Mouse (Mus musculus) megakaryocyte, embryonic 14.5 days (primary cell): ENCODE data around the gene Lpo. TPM values are rescaled to one million over a fixed set of nuclear protein-coding genes. Genes with fewer than 3 reads are reported as not detected.

ENCODE experiments used
- H3K27me3 ChIP-seq: replicated peaks from 2 replicates; pipeline ENCODE3; 2012; ENCODE audit warnings: inconsistent platforms
- H3K36me3 ChIP-seq: replicated peaks from 2 replicates; pipeline ENCODE3; 2012; ENCODE audit warnings: low read length, inconsistent platforms, mixed read lengths
- H3K4me1 ChIP-seq: 2 replicates; pipeline ENCODE4 v1.6.1; 2012; ENCODE audit warnings: inconsistent platforms
- H3K4me3 ChIP-seq: replicated peaks from 2 replicates; pipeline ENCODE3; 2012; ENCODE audit warnings: moderate library complexity, mild to moderate bottlenecking, inconsistent platforms
- H3K9me3 ChIP-seq: 2 replicates; pipeline ENCODE4 v1.6.1; 2012; ENCODE audit warnings: inconsistent platforms
- FLI1 ChIP-seq: IDR thresholded peaks from 2 replicates; pipeline ENCODE4 v1.6.1; 2012; ENCODE audit warnings: low read length, inconsistent platforms, mixed read lengths
- GATA1 ChIP-seq: IDR thresholded peaks from 3 replicates; pipeline ENCODE4 v1.6.1; 2012; ENCODE audit warnings: mixed read lengths, low read length, inconsistent platforms, borderline replicate concordance
- polyA plus RNA-seq: library from polyadenylated mRNA; stranded (reverse); fragments of >175 nt; gene quantifications from 2 replicates; pipeline ENCODE4 v1.2.3, GENCODE M21; 2012; ENCODE audit warnings: low replicate concordance; ENCODE audit not compliant: insufficient read depth

Lpo gene
- polyA plus RNA-seq, 1 experiment, result not detected

DNA sequence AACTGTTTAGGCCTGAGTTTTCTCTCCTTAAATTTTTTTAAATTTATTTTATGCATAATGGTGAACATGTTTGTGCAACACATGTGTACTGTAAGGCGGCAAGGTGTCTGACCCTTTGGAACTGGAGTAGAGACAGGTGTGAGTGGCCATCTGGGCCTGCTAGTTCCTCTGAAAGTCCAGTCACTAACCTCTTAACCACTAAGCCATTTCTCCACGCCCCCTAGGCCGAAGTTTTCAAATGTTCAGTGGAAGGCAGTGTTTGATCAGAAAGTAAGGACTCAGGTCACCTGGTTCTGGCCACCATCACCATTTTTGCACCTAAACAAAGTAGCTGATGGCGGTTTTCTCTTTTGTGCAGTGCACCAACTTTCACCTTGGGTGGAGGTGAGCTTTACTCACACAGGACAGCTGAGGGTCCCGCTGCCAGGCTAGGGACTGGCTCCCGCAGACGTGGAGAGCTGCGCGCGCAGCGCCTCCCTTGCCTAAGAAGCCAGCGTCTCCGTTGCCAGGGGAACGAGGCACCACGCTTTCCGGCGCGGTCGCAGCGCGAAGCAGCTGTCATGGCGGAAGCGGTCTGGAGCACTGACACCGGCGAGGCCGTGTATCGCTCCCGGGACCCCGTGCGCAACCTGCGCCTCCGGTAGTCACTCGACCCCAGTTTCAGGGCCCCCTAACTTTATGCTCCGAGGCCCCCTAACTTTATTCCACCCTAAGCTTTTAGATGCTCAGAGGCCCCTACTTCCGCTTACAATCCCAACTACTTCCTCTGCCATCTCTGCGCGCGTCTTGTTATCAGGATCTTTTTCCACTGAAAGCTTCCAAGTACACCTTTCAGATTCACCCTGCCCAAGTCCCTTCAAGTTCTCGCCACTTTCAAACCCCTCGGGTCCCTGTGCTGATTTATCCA is 24.9 kb upstream of the Lpo start, which contains the start of gene Mks1:
TSS of gene Mks1 (plus strand) at position 526 of the 907 bp plus-strand sequence.
- TF ChIP-seq GATA1 (no peak), FLI1 (no peak)

GRCm38 (mm10) chr11:87847884-87848283 is 19.8 kb upstream of the Lpo start:
- Histone ChIP-seq H3K36me3 (no peaks in the 10 kb centered on the region), H3K4me1 (peaks cover 7% of the 10 kb centered on the region), H3K27me3 (peaks cover 14% of the 10 kb centered on the region), H3K4me3 (no peak overlapping the region), H3K9me3 (no peaks in the 10 kb centered on the region)
- TF ChIP-seq GATA1, result no peak
- no peak for TF ChIP-seq FLI1

More for the DNA sequence above, 24.9 kb upstream of the Lpo start, which contains the start of gene Mks1:
- no peaks in the 10 kb centered on the region for H3K9me3 ChIP-seq
- H3K4me1 ChIP-seq, result peaks cover 16% of the 10 kb centered on the region
- peaks cover 16% of the 10 kb centered on the region for H3K27me3 ChIP-seq
- H3K4me3 ChIP-seq, result peak within 1 kb of the TSS; percentile 93
- H3K36me3 ChIP-seq, result peaks cover 18% of the 10 kb centered on the region

DNA sequence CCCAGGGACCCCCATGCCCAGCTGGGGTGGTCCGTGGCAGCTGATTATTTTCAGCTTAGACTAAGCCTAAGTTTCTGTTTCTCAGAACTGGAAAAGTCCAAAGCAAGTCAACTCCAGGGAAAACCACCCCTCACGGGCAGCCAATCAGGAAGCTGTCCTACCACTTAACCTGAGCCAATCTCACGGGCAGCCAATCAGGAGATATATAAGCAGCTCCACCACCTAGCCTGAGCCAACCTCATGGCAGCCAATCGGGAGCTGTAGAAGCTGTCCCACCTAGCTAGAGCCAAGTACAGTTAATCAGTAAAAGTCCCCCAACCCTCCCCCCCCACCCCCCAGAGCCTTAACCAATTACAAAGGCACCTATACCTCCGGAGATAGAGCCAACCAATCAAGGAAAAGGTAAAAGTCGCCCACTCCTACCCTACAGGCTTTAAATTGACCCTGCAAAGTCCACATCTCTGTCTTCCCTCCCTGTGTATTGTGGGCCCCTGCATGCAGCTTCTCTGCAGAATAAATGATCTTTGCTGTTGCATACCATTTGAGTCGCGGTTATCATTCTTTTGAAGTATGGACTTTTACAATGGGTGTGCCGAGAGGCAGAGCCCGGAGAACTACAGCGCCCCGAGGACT is 19.0 kb upstream of the Lpo start:
- H3K4me1 ChIP-seq, result peaks cover 3% of the 10 kb centered on the region; the same call in 1 of the 2 replicates
- H3K36me3 ChIP-seq, result no peaks in the 10 kb centered on the region
- no peaks in the 10 kb centered on the region for H3K9me3 ChIP-seq
- TF ChIP-seq FLI1, result no peak
- no peak for TF ChIP-seq GATA1
- H3K4me3 ChIP-seq, result no peak overlapping the region
- H3K27me3 ChIP-seq, result peaks cover 15% of the 10 kb centered on the region

DNA sequence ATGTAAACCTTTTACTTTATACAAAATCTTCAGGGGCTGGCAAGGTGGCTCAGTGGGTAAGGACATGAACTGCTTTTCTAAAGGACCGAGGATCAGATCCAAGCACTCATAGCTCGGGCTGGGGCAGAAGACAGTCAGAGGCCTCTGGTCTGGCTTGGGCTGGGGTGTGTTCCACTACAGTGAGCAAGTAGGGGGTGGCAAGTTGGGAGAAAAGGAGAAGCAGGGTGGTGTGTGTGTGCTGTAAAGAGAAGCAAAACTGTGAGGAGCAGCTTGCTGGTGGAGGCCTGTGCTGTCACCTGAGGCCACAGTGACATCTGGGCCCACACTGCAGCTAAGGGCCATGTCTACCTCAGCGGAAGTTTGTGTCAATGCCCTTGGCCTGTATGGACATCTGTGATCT is 13.3 kb upstream of the Lpo start:
- Histone ChIP-seq H3K27me3 (peaks cover 30% of the 10 kb centered on the region), H3K9me3 (no peaks in the 10 kb centered on the region)
- TF ChIP-seq FLI1, result no peak
- TF ChIP-seq GATA1, result no peak

GRCm38 (mm10) chr11:87840676-87841075 is 12.6 kb upstream of the Lpo start:
- Histone ChIP-seq H3K4me1 (no peaks in the 10 kb centered on the region), H3K36me3 (no peaks in the 10 kb centered on the region)
- TF ChIP-seq FLI1 (no peak), GATA1 (no peak)

More for the DNA sequence above, 13.3 kb upstream of the Lpo start:
- Histone ChIP-seq H3K4me1 (no peaks in the 10 kb centered on the region), H3K4me3 (peak overlapping the region; percentile 50), H3K36me3 (no peaks in the 10 kb centered on the region)

GRCm38 (mm10) chr11:87821502-87821901 is 6.6 kb downstream of the Lpo start:
- Histone ChIP-seq H3K9me3 (no peaks in the 10 kb centered on the region), H3K27me3 (peaks cover 90% of the 10 kb centered on the region), H3K36me3 (no peaks in the 10 kb centered on the region), H3K4me3 (no peak overlapping the region), H3K4me1 (peaks cover 10% of the 10 kb centered on the region)
- TF ChIP-seq FLI1 (no peak), GATA1 (no peak)

More at GRCm38 (mm10) chr11:87840676-87841075, 12.6 kb upstream of the Lpo start:
- Histone ChIP-seq H3K4me3 (no peak overlapping the region), H3K27me3 (peaks cover 31% of the 10 kb centered on the region), H3K9me3 (no peaks in the 10 kb centered on the region)

GRCm38 (mm10) chr11:87817443-87817773 is 10.7 kb downstream of the Lpo start:
- peaks cover 10% of the 10 kb centered on the region for H3K4me1 ChIP-seq
- peak overlapping the region; percentile 88 for H3K4me3 ChIP-seq
- H3K27me3 ChIP-seq, result peaks cover 79% of the 10 kb centered on the region
- H3K36me3 ChIP-seq, result no peaks in the 10 kb centered on the region
- no peak for TF ChIP-seq FLI1
- TF ChIP-seq GATA1, result no peak
- H3K9me3 ChIP-seq, result no peaks in the 10 kb centered on the region

DNA sequence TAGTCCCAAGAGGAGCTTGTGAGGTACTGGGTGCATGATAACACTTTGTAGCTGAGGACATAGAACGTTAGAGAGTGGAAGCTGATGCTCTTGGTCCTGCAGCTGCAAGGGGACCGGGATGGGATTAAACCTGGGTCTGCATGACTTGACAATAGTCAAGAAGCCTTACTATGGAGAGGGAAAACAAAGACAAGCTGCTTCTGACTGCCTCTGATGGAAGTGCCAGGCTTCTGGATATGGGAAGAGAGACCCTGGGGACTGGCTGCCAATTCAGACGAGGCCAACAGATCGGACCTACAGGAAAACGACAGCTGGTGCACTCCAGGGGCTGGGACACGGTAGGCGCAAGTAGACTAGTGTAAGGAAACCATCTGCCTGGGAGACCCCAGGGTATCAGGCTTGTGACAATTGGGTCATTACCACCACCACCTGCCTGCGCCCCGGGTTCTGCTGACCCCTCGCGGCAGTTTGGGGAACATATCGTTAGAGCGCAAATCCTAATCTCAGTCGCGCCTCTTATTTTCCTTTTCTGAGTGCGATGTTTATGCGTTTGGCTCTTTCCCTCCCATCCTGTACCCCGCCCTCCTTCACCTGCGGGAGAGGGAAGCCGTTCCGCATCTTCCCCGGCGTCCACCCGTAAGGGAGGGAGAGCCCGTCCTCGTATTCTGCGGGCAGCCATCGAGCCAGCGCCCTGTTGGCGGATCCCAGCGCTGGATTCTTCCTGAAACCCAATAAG is 11.2 kb downstream of the Lpo start:
- H3K4me1 ChIP-seq, result peaks cover 10% of the 10 kb centered on the region
- H3K27me3 ChIP-seq, result peaks cover 76% of the 10 kb centered on the region
- no peaks in the 10 kb centered on the region for H3K9me3 ChIP-seq
- H3K36me3 ChIP-seq, result no peaks in the 10 kb centered on the region
- peak overlapping the region; percentile 88 for H3K4me3 ChIP-seq
- TF ChIP-seq GATA1 (no peak), FLI1 (no peak)

- TF ChIP-seq GATA1 (no peak), FLI1 (no peak)
- Histone ChIP-seq H3K27me3 (peaks cover 72% of the 10 kb centered on the region), H3K4me1 (peaks cover 10% of the 10 kb centered on the region), H3K9me3 (no peaks in the 10 kb centered on the region), H3K36me3 (no peaks in the 10 kb centered on the region), H3K4me3 (no peak overlapping the region)
Measured at GRCm38 (mm10) chr11:87814831-87815230, 13.3 kb downstream of the Lpo start.

DNA sequence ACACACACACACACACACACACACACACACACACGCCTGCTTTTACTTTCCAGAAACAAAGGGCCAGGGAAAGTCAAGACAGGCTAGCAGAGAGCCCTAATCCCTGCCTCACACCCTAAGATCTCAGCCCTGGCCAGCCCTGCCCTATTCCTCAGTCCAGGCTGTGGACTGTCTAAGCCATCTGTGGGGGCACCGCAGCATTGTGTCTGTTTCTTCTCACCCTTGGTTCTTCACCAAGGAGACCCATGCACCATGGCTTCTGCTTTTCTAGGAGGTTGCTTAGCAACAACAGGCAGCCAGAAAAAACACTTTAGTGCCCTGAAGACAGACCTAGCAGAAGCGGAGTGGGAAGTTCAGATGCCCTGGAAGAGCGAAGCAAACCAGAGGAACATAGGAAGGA is 16.7 kb downstream of the Lpo start:
- H3K4me1 ChIP-seq, result peaks cover 15% of the 10 kb centered on the region
- H3K4me3 ChIP-seq, result no peak overlapping the region

More for the DNA sequence above, 16.7 kb downstream of the Lpo start:
- no peak for TF ChIP-seq FLI1
- no peak for TF ChIP-seq GATA1
- Histone ChIP-seq H3K9me3 (peaks cover 12% of the 10 kb centered on the region), H3K36me3 (no peaks in the 10 kb centered on the region), H3K27me3 (peaks cover 52% of the 10 kb centered on the region)
